Mouse (Mus musculus): Measurements from ENCODE around the gene H2-Oa.

DNA sequence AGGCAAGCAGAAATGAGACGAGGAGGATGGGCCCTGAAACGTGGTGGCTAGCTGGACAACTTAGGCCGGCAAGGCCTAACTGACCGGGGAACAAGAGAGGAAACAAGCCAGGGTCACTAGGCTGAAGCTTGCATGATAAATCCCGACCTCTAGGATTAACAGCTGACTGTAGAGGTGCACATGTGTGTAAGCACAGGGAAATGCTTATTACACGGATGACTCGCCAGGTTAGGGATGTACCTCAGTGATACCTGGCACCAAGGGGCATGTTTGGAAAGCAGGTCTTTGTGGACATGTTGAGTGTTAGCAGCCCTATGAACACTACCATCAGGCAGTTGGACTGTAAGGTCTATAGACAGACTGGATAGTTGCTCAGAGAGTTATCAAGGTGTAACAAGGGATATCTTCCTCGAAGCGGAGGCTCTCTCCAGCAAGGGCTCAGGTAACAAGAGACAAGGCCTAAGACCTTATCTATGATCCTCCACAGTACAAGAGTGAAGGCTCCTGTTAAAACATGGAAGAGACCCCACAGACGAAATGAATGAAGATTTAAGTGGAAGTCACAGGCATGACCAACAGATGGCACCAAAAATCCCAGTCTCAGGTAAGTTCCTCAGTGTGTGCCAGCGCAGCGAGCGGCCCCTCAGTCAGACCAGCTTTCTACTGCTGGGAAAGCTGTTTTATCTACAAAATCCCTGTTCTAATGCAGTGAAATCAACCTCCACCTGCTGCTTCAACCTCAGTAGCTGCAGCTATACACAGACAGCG, 17.1 kb downstream of the H2-Oa start:
- no peak for TF ChIP-seq EP300 (optimal IDR thresholded peaks at IDR 0.05)
- peak; percentile 50 for TF ChIP-seq CTCF (IDR thresholded peaks at IDR 0.05; ENCODE audit: low read depth)
